Mouse (Mus musculus): Measurements from ENCODE around the gene Akap13.
"Not testable (repeated sequence)": the region's sequence is repeated elsewhere in the genome, so short reads cannot be mapped to it uniquely, and the experiment has no call there.

Akap13 gene

DNA sequence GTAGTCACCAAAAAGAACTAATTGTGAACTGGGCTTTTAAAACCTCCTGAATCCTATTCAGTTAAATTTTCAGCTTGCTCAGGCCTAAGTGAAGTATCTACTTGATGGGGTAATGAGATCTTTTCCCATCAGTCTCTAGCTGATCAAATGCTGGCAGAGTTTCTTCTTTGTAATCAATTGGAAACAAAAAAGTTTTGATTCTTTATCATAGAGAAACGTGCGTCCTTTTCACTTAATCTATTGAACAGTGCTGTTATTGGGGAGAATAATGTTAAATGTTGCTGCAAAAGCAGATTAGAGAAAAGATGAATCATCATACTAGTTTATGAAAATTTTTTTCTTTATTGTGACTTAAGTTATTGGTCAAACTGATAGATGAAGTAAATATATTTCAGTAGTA lies 142.5 kb downstream of the Akap13 start:
- DNase-seq (ENCODE audit: low spot score) = no peak

- DNase-seq (ENCODE audit: low spot score) = no peak
Measured at GRCm38 (mm10) chr7:75600360-75601075, 145.2 kb downstream of the Akap13 start.

DNA sequence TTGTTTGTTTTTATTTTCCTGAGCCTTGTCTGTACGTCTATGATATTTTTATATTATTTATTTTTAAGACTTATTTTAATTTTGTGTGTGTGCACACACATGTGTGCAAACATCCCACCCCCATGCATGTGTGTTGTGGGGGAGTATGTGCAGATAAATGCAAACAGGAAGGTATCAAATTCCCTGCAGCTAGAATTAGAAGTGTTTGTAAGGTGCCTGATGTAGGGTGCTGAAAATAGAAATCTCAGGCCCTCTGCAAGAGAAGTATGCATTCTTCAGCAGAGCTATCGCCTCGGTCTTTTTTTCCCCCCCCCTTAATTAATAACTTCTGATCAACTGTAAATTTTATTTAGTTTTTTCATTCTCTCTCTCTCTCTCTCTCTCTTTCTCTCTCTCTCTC lies 151.9 kb downstream of the Akap13 start:
- DNase-seq (ENCODE audit: low spot score) = no peak

GRCm38 (mm10) chr7:75608716-75609115 lies 153.4 kb downstream of the Akap13 start:
- DNase-seq (ENCODE audit: low spot score) = no peak

GRCm38 (mm10) chr7:75609456-75610262 lies 154.3 kb downstream of the Akap13 start:
- no peak for DNase-seq (ENCODE audit: low spot score)

DNA sequence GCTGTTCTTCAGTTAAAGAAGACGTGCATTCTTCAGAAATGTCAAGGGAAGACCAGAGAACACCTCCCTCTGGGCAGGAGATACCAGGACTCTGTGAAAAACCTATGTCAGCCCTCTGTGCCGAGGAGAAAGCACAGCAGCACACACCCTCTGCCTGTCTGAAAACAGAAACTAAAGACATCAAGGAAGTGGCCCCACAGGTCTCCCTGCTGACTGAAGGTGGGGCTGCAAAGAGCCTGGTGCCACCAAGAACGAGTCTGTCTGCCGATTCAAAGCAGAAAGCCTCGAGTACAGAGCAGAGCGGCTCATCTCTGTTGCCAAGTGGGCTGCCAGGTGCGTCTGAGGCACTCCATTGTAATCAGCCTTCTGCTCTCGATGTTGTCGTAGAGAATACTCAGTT lies 155.1 kb downstream of the Akap13 start:
- no peak for DNase-seq (ENCODE audit: low spot score)

- DNase-seq (ENCODE audit: low spot score) = no peak
Measured at GRCm38 (mm10) chr7:75611261-75611950, 156.1 kb downstream of the Akap13 start.

GRCm38 (mm10) chr7:75612000-75612682 lies 156.8 kb downstream of the Akap13 start:
- DNase-seq (ENCODE audit: low spot score) = peak; percentile 23

DNA sequence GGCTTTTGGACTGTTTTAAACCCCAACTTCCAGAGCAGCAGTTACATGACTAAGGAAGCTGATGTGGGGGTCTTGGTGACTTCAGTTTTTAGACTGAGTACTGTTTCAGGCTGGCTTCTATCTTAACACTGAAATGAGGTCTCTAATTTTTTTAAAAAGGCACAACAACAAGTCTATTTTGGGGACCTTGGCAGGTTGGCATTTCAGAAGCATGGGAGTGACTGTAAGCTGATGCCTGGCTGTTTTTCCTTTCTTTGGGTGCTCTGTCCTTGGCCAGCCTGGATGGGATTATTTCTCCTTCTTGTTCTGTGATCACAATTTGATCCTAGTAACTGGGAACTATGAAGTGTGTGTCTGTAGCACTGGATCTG lies 157.3 kb downstream of the Akap13 start:
- DNase-seq (ENCODE audit: low spot score) = no peak

DNA sequence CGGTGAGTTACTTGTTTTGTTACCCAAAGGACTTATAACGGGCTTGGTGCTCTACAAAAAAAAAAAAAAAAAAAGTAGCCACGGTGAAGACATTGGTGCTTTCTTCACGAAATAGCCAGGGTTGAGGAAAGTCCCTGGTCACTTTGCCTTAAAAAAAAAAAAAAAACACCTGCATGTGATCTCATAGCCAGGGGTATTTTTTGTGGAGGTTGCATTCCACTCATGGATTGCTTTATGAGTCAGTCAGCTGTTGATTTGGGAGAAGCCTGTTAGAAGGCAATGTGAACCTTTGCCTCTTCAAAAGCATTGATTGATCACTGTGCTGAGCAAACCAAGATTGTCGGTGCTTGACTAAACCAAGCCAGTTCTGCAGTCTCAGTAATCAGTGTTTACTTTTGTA lies 157.9 kb downstream of the Akap13 start:
- DNase-seq (ENCODE audit: low spot score) = no peak

GRCm38 (mm10) chr7:75614826-75615225 lies 159.5 kb downstream of the Akap13 start:
- DNase-seq (ENCODE audit: low spot score) = no peak

DNA sequence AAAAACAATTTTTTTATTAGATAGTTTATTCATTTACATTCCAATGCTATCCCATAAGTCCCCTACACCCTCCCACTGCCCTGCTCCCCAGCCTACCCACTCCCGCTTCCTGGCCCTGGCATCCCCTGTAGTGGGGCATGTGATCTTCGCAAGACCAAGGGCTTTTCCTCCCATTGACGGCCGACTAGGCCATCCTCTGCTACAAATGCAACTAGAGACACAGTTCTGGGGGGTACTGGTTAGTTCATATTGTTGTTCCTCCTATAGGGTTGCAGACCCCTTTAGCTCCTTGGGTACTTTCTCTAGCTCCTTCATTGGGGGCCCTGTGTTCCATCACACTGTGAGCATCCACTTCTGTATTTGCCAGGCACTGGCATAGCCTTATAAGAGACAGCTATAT lies 161.9 kb downstream of the Akap13 start:
- DNase-seq (ENCODE audit: low spot score) = not testable (repeated sequence)

GRCm38 (mm10) chr7:75618699-75619098 lies 163.4 kb downstream of the Akap13 start:
- DNase-seq (ENCODE audit: low spot score) = no peak

DNA sequence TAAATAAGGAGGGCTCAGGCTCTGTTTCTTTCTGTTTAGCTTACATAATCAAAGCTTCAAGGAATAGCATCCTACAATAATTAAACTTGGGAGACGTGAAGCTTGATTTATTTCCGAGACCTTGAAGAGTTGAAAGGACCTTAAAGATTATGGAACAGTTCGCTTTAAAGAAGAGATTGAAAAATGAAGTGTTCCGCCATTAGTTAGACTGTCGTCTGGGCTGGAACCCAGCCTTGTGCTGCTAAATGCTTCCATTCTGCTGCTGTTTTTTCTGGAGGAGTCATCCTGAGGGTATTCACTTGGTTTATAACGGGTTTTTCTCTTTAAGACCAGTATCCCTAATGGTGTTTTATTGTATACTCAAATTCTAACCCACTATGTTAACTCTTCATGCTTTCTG lies 164.5 kb downstream of the Akap13 start:
- DNase-seq (ENCODE audit: low spot score) = no peak

DNA sequence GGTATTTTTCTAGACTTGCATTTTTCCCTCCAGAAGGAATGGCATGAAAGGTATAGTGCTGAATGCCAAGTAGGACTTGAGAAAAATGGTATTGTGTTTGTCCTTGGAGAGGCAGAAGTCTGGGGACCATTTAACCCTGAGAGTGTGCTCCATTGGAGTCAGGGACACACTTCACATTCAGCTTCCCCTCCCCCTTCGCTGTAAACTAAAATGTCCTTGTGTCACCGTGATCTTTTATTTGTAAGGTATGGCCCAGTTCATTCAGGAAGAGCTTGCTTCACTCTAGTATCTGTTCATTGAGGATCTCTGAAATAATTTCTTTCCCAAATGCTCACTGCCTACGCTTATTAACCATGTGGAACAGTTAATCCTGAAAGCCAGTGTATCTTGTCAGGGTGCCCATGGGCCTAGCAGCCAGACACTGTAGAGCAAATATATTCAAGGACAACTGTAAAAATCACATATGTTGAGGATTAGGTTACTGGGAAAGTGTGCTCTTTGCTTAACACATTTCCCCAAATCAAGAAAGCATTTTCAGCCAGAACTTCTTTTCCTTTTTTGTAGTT lies 165.1 kb downstream of the Akap13 start:
- DNase-seq (ENCODE audit: low spot score) = no peak

DNA sequence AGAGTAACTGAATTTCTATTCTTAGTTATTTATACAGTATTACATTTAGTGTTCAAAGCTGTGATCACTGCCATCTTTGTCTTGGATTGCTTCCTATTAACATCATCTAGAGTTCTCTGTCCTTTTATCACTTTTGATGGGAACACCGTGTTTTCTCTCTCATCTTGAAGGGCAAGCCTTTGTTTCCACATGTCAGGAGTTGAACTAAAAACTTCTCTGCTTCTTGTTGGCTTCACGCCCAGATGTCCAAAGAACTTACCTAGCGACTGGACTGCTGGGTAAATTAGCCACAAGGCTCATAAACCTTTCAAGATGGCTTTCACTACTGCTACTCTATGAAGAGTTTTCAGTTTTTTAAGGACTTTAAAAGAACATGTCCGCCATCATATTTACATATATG lies 165.6 kb downstream of the Akap13 start:
- no peak for DNase-seq (ENCODE audit: low spot score)

- no peak for DNase-seq (ENCODE audit: low spot score)
Measured at GRCm38 (mm10) chr7:75627831-75628230, 172.5 kb downstream of the Akap13 start.

GRCm38 (mm10) chr7:75629669-75630068 lies 174.3 kb downstream of the Akap13 start:
- DNase-seq (ENCODE audit: low spot score) = no peak

DNA sequence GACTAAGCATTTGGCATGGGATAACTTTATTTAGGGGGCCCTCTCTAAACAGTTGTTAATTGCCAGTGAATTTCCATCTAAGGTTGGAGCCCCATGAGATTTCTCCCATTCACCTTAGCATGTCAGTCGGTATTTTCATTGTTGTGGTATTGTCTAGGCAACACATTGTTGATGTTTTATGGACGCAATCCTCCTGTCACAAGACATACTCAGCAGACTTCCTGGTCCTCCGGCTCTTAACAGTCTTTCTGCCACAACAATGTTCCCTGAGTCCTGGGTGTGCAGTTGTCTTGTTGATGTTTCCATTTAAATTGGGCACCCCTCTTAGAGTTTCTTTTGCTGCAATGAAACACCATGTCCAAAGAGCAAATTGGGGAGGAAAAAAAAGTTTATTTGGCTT lies 177.6 kb downstream of the Akap13 start:
- DNase-seq (ENCODE audit: low spot score) = no peak

GRCm38 (mm10) chr7:75633393-75633792 lies 178.1 kb downstream of the Akap13 start:
- no peak for DNase-seq (ENCODE audit: low spot score)

DNA sequence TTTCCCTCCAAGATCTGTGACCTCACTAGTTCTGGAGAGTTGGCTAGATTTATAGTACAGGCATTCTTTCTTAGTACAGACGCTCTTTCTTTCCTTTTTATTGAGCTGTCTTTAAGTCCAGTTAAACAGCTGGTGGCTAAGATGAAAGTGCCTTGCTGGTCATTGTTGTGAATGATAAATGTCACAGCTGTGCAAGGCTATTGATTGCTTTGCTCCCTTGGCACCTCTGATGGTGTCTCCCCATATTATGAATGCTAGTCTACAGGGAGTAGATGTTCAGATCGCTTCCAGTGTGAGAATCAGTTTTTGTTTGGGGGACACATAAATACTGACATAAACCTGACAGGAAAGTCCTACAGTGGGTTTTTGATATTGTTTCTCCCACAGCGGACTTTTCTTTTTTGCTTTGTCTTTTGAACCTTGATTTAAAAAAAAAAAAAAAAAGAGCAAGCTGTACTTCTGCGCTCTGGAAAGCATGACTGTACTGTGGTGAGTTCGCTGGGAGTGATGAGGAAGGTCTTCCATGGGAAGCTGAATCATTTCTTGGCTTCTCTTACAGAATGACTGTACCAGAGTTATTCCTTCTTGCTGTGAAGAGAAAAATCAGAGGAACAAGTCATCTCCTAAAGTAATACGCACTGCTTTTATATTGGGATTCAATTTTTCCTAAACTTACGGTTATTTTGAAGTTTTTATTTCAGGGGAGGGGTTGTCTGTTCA lies 178.6 kb downstream of the Akap13 start:
- DNase-seq (ENCODE audit: low spot score) = no peak

Measured in ovary, postnatal 36 days (tissue).